Mouse (Mus musculus) common myeloid progenitor, adult 5-6 weeks (primary cell): Measurements from ENCODE around the gene Tas2r134. TPM values are rescaled to one million over a fixed set of nuclear protein-coding genes. Genes with fewer than 3 reads are reported as not detected.
A peak's percentile ranks its signal among the peaks of the same experiment; 100 is the strongest.

Experiments used
- ATAC-seq: replicated peaks from 2 replicates; pipeline ENCODE4 v1.8.0; 2016; ENCODE audit warnings: low read depth, mild to moderate bottlenecking, moderate TSS enrichment, inconsistent platforms; ENCODE audit not compliant: poor library complexity, severe bottlenecking
- total RNA-seq: library from RNA; stranded (forward); fragments of 200-1000, 187-1606 nt; gene quantifications from 2 replicates; pipeline ENCODE4 v1.2.3, GENCODE M21; 2017

The Tas2r134 gene
- not detected in 2 replicates for total RNA-seq

GRCm38 (mm10) chr2:51627211-51627610, at the start of gene Tas2r134:
TSS of gene Tas2r134 (plus strand) at chr2:51627511.
- ATAC-seq, result no peak

- ATAC-seq, result 0 out of 2 replicates have a peak, but pooled peaks have one; percentile 54
Observed at GRCm38 (mm10) chr2:51579767-51580166, 47.5 kb upstream of the Tas2r134 start.

GRCm38 (mm10) chr2:51584050-51585046, 43.0 kb upstream of the Tas2r134 start:
- ATAC-seq, result no peak

GRCm38 (mm10) chr2:51588336-51588735, 39.0 kb upstream of the Tas2r134 start:
- ATAC-seq, result peak; percentile 58; the same call in 1 of the 2 replicates

DNA sequence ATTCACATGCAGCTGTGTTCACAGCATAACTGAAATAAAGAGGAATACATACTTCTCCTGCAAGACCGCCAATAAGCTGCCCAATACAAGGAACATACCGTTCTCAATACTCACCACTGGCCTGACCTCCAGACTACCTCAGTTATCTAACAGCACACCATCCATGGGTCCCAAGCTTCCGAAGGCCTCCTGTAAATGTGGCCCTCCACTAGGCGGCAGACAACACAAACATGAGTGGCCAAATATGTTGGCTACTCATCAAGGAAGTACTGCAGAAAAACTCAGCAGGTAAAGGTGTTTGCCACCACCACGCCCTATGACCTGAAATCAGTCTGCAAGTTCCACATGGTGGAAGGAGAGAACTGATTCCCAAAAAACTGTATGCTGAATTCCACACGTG, 38.4 kb upstream of the Tas2r134 start:
- no peak for ATAC-seq

GRCm38 (mm10) chr2:51589627-51590026, 37.7 kb upstream of the Tas2r134 start:
- ATAC-seq, result no peak

GRCm38 (mm10) chr2:51590308-51590707, 37.0 kb upstream of the Tas2r134 start:
- no peak for ATAC-seq

GRCm38 (mm10) chr2:51592157-51592556, 35.2 kb upstream of the Tas2r134 start:
- ATAC-seq, result no peak

DNA sequence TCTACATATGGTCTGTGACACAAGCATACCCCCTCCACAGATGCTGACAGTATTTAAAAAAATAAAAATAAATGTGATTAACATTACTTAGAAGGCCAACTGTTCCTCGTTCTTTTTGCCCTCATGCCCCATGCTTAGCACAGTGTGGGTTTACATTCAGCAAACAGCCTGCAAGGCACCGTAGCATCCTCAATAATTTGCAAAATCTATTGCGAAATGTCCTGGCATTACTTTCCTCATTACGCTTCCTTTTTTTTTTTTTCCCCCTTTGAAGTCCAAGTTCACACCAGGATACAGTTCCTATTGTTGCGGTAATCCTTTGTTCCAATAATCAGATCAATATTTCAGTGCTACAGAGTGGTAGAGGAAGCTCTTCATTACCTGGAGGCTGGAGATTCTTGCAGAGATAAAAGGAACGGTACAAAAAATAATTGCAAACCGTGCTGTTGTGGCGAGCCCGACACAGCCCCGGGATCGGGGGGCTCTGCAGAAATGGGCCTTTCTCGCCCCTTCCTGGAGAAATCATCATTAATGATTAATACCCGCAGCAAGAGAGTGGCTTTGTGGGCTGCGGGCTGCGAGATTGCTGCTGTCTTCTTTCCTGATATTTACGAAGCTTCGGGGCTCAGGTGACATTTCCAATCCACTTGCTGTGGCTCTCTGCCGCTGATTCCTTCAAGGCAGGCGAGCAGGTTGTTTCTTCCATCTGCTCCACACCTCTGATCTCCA, 27.7 kb upstream of the Tas2r134 start:
- ATAC-seq, result peak; percentile 32; the same call in 1 of the 2 replicates

DNA sequence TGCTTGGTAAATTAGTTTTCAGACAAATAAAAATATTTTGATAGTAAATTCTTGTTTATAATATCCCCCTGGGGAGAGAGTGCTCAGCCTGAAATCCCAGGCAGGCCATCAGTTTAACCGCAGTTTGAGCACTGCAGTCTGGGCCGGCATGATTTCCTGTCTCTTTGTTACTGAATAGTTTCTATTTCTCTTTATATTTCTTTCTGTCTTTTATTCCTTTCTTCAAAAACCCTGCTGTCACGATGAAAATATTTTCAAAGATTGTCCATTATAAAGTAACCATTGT, 27.2 kb upstream of the Tas2r134 start:
- no peak for ATAC-seq

- 0 out of 2 replicates have a peak, but pooled peaks have one; percentile 32 for ATAC-seq
Observed at GRCm38 (mm10) chr2:51600873-51601272, 26.4 kb upstream of the Tas2r134 start.

GRCm38 (mm10) chr2:51610305-51610704, 17.0 kb upstream of the Tas2r134 start:
- ATAC-seq, result no peak

GRCm38 (mm10) chr2:51610897-51611296, 16.4 kb upstream of the Tas2r134 start:
- ATAC-seq, result no peak

GRCm38 (mm10) chr2:51613716-51614115, 13.6 kb upstream of the Tas2r134 start:
- no peak for ATAC-seq

- ATAC-seq, result no peak
Observed at GRCm38 (mm10) chr2:51621931-51622330, 5.4 kb upstream of the Tas2r134 start.

GRCm38 (mm10) chr2:51626007-51626406, 1.3 kb upstream of the Tas2r134 start:
- ATAC-seq, result peak; percentile 42; the same call in 1 of the 2 replicates

DNA sequence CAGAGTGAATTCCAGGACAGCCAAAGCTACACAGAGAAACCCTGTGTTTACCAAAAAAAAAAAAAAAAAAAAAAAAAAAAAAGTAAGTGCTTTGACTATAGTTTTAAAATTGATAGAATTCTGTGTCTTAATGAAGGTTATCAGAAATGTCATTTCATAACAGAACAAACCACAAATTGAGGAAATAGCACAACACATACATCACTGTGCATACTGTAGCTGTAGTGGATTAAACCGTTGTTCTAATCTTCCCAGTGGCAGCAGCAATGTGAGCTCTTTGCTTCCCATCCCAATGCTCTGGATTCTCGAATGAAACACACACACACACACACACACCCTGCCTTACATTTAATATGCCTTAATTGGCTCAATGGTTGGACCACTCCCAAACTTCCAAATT, 4.1 kb downstream of the Tas2r134 start:
- ATAC-seq, result peak; percentile 72

DNA sequence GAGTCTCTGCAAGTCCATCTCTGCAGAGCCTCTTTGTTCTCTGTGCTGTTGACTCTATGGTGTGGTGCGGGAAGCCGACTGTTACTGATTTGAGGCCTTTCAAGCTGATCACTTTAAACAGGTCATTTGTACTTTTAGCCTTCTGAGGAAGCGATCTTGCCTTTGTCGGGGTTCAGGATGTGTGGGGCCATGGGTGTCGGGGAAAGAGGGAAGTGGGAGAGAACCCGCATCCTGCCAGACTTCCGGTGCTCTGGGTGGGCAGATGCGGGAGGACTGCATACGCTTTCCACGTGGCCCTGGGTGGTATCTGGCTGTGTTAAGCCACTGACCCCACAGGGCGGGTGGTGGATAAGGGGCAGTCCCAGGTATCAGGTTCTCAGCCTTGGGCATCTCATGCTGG, 10.4 kb downstream of the Tas2r134 start:
- peak; percentile 97 for ATAC-seq

DNA sequence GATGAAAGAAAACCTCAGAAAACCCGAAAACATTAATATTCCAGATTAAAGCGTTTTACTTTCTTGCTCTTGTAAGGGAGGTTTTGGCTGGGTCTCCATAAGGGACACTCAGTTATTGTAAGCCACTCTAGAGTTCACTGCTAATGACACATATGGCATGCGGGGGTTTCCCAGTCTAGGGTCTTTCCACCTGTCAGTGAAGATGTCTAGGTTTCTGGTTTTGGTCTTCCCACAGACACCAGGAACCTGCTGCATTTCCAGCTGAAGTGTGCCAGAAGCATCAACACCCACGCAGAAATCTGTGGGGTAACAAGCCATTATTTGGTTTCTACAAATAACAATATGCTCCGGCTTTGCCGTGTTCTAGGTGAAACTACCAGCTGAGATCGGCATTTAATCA, 14.3 kb downstream of the Tas2r134 start:
- ATAC-seq, result no peak

GRCm38 (mm10) chr2:51643244-51644139, 16.2 kb downstream of the Tas2r134 start:
- ATAC-seq, result no peak
